Mouse (Mus musculus) bone marrow macrophage, adult 2 months (primary cell): Measurements from ENCODE around the gene Tcaf1.

ENCODE experiments used
- CTCF ChIP-seq: IDR thresholded peaks from 2 replicates; pipeline ENCODE4 v1.5.1; 2012; ENCODE audit warnings: low read depth, mild to moderate bottlenecking, low read length, moderate library complexity
- POLR2A ChIP-seq: IDR thresholded peaks from 2 replicates; pipeline ENCODE4 v1.6.1; 2012; ENCODE audit warnings: mild to moderate bottlenecking, low read depth, low read length, borderline replicate concordance

DNA sequence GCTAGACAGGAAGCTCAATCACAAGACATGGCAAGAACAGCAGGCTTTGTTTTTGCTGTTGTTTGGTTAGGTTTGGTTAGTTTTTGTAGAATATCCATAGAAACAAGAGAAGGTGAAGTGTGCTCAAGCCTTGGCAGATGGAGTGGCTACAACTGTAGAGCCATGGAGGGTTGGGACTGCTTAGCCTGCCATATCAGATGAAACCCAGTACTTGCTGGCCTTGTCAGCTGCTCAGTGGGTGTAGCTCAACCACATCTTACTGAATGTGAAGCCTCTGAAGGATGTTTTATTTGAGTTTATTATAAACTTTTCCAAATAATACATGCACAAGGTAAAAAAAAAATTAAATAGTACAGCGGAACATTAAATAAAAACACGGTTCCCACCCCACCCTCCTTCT is 42.2 kb downstream of the Tcaf1 start:
- TF ChIP-seq CTCF (no peak), POLR2A (no peak)
